Mouse (Mus musculus) cerebellum, postnatal 4 days (tissue): ENCODE measurements around the gene Tmem100.
A peak's percentile ranks its signal among the peaks of the same experiment; 100 is the strongest.

Experiments used
- DNase-seq, 2 experiments: peaks; one replicate each; pipeline ENCODE4 v3.0.0; 2022; ENCODE audit warnings: low spot score in 2 of 2, mixed read lengths in 1 of 2

Gene Tmem100

DNA sequence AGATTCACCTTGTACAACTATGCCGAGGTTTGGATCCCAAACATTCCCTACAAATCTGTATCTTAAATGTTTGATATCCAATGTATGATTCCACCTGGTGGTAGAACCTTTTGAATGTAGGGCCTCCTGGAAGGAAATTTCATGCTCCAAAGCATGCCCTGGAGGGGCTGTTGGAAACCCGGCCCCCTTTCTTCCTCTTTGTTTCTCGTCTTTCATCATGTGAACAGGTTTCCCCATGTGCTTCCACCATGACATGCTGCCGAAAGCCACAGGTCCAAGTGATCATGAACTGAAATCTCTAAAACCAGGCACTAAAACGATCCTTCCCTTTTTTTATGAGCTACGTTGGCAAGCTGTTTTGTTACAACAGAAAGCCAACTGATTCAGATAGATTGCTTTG lies 16.5 kb upstream of the Tmem100 start:
- DNase-seq: no peak

DNA sequence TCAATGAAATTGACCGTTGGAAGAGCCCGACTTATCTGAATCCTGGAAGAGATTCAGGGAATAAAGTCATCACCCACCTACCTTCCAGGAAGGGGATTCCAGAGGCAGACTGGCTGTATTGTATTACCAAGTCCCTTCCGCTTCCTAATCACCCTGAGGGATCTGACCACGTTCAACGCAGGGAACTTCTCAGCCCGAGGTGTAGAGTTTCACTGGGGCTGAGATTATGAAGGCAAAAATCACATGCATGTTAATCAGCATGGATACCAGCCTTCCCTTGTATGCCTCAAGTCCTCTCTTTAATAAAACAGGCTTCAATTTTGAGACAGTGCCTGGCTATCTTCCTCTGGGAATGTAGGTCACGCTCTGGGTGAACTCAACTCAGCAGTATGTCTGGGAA lies 14.9 kb upstream of the Tmem100 start:
- no peak for DNase-seq

DNA sequence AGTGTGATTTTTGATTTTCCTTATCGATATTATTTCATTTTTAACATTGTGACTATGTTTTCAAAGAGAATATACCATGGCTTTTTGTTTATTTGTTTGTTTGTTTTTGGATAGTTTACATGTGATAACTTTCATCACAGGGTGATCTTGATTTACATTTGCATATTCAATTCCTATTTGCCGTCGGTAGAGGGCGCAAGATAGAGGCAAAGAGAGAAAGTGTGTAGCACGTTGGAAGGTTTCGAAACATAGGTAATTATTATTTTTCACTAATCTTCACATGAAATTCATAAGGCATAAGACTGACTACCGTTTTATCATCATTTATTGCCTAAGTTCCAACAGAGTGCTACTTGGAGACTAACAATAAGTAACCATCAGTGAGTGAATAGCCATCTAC lies 11.0 kb upstream of the Tmem100 start:
- peak in 1 of 2 experiments; percentile 44 for DNase-seq

DNA sequence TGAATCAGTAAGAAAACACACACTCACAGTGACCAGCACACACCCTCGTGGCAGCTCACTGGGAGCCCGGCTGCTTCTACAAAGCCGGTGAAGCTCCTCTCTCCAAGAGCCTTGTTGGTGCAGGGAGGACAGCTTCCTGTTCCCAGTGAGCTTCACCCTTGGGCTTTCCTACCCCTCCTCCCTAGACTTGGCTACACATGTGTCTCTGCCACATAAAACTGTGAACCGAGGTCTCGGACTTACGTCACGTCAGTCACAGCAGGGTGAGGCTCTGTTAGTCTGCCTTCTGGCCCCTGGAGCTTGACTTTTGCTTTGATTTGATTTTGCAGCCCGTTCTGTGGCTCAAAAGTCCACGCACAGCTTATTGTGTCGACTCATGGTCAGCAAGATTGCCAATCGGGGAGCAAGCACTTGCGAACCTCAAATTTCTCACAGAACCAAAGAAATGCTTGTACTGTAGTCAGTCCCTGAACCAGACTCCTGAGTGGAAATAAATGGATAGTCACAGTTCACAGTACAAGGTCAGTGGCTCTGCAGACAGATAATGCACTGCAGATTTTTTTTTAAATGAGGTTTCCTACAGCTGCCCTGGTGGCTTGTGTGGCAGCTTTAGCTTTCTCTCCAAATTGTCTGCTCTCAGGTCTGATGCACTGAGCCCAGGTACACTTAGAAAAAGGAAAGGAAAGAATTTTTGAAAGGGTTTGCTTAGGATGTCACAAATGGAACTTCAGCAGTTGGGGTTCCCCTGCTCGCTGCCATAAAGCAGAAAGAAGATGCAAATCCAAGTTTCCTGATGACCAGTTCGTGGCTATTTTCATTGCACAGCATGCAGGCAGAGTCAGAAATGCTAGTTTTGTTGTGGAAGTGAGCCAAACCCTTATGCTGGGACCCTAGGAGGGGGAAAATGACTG lies 4.0 kb upstream of the Tmem100 start:
- no peak for DNase-seq

DNA sequence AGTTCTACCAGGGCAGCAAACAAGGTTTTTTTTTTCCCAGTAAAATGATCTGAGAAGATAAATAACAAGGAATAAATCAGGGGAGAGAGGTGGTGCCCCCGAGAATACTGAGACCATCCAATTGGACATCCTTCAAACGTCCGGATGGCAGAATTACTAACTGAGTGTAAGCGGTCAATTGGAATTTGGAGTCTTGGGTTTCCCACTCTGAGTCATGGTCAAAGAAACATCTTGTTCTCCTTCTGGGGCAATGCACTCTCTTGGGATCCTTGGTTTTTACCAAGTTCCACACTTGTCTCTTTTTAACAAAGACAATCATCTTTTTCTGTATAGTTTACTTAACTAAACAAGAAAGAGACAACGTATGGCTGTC lies 3.4 kb upstream of the Tmem100 start:
- no peak for DNase-seq

DNA sequence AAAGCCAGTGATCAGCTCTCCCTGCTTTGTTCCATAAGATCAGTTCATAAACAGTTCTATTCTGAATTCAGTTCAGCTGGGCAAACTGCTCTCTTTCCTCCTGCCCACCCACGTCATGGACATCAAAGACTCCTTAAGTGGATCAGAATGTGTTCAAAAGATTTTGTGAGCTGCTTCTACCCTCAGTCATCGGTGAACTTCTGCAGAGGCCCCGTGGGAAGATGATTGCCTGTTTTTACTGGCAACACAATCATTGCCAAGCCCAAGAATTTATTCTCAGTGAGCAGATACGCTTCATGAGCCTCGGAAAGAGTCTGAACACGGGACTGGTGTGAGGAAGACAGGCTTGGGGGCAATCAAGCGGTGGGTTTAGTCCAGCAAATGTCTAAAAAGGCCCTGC lies 2.9 kb upstream of the Tmem100 start:
- no peak for DNase-seq

DNA sequence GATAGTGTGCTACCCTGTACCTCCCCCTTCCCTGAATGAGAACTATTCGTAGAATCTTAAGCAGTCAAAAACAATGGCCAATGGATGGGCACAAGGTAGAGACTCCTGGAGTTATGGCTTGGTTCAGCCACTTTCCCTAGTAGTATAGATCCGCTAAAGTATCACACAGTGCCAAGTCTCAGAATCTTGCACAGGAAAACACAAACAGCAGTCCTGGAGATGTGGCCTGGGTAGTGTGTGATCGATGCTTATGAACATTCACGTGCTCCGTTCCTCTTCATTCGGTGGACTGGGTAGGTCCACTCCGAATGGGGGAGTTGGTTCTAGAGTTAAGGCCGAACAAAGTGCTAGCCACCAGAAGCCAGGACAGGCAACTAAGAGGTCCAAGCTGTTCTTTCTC lies 1.4 kb upstream of the Tmem100 start:
- no peak for DNase-seq

DNA sequence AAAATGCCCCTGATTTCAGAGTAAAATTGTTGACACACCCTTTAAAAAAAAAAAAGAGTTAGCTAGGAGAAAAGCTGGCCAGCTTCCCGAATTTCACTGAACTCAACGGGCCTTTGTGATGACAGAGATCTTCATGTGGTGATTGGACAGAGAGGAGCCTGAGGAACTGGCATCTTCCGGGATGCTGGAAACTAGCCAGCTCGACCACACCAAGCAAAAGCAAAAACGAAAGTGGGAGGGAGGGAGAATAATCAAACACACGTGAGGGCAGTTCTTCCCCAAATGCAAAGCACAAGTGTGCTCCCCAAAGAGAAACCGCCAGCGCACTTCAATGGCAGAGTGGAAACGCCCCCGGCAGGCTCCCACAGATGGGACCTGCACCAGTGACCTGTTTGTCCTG lies 794 bp upstream of the Tmem100 start:
- DNase-seq: peak in 1 of 2 experiments; percentile 57

DNA sequence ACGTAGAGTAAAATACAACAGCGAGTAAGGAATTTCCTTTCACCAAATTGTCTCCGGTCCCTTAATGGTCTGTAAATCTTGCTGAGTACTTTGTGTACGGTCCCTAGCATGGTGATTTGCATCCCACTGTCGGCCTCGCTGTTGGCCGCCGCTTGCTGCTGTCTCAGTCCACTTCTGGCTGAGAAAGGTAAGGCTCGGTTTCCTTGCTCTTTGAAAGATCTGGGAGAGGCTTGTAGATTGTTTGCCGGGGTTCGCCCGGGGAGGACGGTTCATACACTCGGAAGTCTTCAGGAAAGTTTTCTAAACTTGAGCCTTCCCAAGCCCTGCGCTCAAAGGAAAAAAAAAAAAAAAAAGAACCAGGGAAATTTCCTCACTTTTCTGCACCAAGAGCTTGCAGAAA lies 409 bp downstream of the Tmem100 start:
- no peak for DNase-seq

DNA sequence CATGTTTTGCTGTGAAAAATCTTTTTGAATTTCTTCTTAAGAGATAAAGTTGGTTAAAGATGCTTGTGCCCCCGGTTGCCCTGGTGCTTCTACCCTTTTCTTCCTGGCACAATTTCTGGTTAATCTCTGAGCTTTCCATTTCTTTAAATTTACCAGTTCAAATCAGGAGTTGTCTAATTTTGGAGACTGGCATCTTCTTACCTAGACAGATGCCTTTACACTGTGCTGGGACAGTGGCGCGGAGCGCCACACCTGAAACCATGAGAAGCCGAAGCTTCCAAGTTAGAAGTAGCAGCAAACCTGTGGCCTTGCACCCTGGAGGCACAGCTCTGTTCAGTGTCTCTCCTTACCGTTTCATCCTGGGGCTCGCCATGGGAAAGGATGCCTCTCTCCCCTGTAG lies 928 bp downstream of the Tmem100 start:
- no peak for DNase-seq

DNA sequence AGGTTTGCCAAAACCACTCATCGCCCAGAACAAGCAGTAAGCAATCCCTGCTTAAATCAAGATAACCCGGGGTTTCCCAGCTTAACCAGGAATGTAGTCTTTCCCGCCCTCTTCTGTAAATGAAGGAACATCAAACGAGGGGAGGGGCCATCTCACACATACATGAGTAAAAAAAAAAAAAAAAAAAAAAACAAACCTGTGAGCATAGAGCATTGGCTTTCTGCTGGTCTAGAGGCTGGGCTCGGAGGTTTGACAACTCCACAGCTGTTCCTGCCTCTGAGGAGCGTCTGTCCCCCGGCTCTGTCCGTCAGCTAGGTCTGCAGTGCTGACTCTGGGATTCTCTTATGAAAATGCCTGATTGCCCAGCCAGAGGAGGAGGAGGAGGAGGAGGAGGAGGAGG lies 2.7 kb downstream of the Tmem100 start:
- DNase-seq: no peak

DNA sequence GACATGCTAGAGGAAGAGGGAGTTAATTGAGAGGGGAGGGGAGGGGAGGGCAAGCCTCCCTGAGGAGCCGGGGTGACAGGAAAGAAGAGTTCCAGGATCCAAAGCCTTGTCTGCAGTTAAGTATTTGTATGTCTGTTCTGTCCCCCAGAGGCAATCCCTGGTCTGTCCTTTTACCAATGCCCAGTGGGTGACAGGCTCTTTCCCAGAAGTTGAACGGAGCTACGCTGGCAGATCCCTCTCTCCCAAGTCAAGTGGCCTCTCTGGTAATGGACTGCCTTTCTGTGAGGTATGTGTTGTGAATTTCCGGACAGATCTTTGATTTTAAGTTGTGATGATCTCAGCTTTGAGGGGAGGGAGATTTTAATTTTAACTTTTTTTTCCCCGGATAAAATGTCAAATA lies 3.3 kb downstream of the Tmem100 start:
- DNase-seq: no peak

DNA sequence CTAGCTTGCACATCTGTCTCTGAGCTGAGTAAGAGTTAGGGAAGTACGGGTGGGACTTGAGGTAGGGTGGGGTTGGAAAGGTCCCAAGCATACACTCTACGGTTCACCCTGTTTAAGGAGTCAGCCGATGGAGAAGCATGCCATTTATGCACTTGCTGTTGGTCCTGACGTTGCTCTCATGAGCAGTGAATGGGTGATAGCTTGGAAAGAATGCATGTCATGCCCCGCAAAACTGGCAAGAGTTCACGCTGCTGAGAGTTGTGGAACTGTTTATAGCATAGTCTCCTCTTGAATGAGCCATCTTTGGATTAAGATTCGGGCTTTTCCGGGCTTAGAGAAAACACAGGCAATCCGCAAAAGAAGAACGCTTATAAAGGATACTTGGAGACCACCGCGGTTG lies 4.5 kb downstream of the Tmem100 start:
- no peak for DNase-seq

DNA sequence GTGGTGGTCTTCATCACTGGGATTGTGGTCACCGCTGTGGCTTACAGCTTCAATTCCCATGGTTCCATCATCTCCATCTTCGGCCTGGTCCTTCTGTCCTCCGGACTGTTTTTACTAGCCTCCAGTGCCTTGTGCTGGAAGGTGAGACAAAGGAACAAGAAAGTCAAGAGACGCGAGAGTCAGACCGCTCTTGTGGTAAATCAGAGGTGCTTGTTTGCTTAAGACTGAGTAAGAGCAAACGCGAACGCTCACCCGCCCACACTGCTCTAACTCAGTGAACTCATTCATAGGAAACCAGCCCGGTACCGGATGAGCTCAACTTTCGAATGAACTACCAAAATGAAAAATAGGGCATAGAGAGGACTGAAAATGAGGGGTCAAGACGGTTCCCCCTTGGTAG lies 5.4 kb downstream of the Tmem100 start:
- no peak for DNase-seq

DNA sequence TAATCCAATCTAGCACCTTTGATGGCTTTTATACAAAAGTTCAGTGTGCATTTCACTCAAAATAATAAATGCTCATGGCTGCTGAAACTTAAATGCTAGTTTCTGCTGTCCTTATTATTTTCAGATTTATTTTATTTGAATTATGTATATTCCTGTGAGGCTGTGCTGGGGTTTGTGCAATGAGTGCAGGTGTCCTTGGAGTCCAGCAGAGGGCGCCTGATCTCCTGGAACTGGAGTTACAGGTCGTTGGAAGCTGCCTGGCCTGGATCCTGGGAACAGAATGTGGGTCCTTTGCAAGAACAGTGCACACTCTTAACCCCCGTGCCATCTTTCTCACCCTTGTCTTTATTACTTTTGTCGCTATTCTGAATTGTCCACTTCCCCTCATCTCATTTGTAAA lies 6.3 kb downstream of the Tmem100 start:
- DNase-seq: no peak

DNA sequence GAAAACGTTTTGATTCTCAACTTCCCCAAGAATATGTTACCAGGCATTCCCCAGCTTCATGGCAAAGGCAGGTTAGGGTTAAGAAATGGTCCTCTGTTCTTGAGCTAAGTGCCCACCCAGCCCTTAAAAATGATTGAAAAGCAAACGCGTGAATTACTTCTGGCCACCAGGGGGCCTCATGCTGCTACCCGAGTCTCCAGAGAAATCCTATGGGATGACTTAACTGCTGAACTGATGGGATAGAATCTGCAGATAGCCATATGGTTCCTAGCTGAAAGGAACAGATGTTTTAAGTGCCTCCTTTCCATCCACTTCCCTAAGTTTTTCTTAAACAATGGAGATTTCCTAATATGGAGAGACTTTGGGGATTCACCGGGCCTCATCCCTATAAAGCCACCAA lies 7.9 kb downstream of the Tmem100 start:
- DNase-seq: peak in 1 of 2 experiments; percentile 32

DNA sequence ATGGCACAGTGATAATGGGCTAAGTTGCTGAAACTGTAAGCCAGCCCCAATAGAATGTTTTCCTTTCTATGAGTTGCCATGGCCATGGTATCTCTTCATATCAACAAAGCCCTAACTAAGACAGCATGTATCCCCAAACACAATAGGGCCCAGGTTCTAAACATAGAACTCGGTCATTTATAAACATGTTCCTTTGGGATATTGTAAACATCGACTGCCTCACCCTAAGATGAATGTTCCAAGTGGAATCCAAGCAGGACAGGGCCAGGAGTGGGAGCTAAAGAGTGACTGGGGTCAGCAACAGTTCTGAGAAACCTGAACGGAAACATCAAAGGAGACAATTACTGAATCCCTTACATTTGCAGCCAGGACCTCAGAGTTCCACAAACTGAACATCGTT lies 14.3 kb downstream of the Tmem100 start:
- DNase-seq: no peak

DNA sequence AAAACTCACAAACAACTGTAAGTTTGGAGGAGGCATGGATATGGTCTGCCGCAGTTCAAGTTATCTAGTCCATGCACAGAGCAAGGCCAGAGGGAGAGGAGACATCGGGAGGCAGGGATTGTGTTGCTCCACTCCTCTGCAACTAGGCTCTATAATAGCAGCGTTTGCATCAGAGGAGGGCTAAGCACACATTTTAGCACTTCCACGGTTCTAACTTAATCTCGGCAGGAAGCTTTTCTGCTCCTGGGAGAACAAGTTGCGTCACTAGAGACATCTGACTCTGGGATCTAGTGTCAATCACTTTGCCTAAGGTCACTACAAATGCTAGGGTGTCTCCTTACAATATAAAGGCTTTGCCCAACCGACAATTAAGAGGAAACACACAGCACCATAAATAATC lies 16.1 kb downstream of the Tmem100 start:
- no peak for DNase-seq

DNA sequence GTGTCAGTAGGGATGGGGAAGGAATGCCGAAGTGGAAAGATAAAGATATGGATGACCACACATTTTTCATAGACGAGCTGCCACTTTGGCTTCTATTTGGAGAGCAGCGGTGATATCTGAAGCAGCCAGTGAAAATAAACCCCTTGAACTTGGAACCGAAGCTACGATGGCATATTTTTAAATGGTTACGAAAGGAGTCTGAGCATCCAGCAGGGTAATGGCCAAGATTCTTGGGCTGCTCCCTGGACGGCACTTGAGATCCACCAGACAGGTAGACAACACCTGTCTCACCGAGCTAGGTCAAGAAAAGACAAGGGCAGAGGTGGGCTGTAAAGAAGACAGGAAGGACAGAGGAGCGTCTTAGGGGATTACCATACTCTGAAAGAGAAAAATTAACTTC lies 17.1 kb downstream of the Tmem100 start:
- no peak for DNase-seq

DNA sequence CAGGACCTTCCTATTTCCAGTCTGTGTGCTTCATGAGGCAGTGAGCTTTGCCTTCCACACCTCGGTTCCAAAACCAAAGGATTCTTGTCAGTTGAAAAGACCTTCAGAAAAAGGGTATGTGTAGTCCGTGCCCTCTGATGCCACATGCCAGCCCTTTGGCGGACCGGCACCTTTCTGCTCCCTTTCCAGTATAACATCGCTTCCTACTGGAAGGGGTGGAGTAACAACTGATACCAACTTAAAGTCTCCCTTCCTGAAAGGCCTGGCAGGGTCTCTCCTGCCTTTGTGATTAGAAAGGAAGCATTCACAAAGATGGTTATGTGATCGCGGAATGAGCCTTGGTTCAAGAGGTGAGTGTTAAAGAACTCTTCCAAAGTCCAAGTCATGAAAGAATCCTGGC lies 19.9 kb downstream of the Tmem100 start:
- no peak for DNase-seq

DNA sequence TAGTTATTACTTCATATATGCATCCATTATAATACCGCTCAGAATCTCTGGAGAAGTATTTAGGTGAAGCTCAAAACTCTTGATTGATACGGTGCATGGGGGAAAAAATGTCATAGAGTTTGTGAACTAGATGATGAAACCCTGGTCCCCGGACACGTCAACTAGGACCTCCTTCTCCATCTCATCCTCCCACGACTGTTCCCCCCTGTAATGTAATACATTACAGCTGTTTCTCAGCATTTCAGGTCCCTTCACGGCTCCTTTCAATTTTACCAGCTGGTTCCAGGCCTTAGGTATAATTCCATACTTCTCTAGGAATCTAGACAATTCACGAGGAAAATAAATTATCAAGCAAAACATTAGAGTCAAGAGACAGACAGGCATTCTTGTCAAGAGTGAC lies 22.6 kb downstream of the Tmem100 start:
- no peak for DNase-seq

DNA sequence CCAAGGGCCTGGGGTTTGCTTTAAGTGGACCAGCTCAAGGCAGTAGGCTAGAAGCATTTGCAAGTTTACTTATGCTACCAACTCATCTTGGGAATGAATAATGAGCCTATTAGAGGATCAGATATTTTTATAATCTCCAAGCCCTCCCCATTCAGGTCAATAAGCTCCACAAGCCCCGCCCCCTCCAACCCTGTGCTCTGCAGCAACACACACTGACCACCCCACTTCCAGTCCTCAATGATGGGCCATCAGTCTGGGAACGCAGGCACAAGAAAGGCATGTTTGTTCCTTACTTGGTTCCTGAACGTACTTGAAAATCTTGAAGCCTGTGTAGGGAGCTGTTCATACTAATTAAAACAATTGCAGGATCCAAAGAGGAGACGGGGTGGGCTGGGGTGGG lies 23.7 kb downstream of the Tmem100 start:
- no peak for DNase-seq

DNA sequence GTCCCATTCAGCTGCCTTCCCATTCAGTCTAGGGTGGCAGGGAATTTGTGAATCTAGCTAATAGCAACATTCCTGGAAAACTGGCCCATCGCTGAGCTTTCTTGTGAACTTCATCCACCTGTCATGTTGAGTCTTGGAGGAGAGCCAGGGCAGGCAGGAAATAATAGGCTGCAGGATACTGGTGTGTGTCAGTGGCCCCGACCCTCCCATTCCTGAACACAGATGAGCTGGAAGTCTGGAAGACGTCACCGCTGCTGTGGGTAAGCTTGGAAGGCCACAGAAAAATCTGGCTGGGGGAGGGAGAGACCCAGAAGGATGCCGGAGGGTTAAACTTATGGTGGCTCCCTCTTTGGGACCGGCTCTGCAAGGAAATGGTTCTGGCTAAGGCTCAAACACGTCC lies 24.3 kb downstream of the Tmem100 start:
- DNase-seq: no peak

DNA sequence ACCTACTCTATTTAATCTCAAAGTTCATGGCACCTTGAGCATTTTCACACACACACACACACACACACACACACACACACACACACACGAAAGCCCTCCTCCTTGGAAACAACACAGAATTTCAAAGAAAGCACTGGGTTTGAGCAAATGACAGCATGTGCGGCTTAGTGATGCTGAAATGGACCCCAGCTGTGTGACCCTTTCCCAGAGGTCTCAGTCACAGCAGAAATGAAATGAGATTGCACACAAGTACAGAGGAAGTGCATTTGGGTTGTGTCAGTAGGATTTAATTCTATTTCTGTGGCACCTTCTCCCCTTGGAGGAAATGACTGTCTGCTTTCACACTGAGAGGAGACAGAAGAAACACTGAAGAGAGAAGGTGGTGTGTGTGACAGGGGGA lies 26.9 kb downstream of the Tmem100 start:
- no peak for DNase-seq
